Mouse (Mus musculus) hindbrain, embryonic 13.5 days (tissue): ENCODE results near the gene Igtp. TPM values are rescaled to one million over a fixed set of nuclear protein-coding genes. Genes with fewer than 3 reads are reported as not detected.
"Not testable (repeated sequence)": the region's sequence is repeated elsewhere in the genome, so short reads cannot be mapped to it uniquely, and the experiment has no call there.

Source experiments
- ATAC-seq: fragments of 200-750 bp; cut with Nextera tagmentation; 2 replicates; pipeline ENCODE4 v1.8.0; 2017; ENCODE audit warnings: moderate TSS enrichment; ENCODE audit not compliant: low FRiP score
- H3K27ac ChIP-seq: fragments of 300-500 bp; sonication (generic); 2 replicates; pipeline ENCODE4 v1.5.1; 2015; ENCODE audit warnings: inconsistent platforms, mild to moderate bottlenecking, moderate library complexity
- H3K27me3 ChIP-seq: fragments of 300-500 bp; sonication (generic); 2 replicates; pipeline ENCODE4 v1.6.1; 2015; ENCODE audit warnings: mild to moderate bottlenecking, inconsistent platforms
- H3K36me3 ChIP-seq: fragments of 300-500 bp; sonication (generic); 2 replicates; pipeline ENCODE4 v1.6.1; 2015; ENCODE audit warnings: mild to moderate bottlenecking, inconsistent platforms
- H3K4me1 ChIP-seq: fragments of 300-500 bp; sonication (generic); replicated peaks from 2 replicates; pipeline ENCODE4 v1.6.1; 2015; ENCODE audit warnings: inconsistent platforms
- H3K4me2 ChIP-seq: fragments of 300-500 bp; sonication (generic); 2 replicates; pipeline ENCODE4 v1.6.1; 2015; ENCODE audit warnings: inconsistent platforms, mild to moderate bottlenecking, moderate library complexity
- H3K4me3 ChIP-seq: fragments of 300-500 bp; sonication (generic); 2 replicates; pipeline ENCODE4 v1.5.1; 2015; ENCODE audit warnings: mild to moderate bottlenecking, inconsistent platforms
- H3K9ac ChIP-seq: fragments of 300-500 bp; sonication (generic); 2 replicates; pipeline ENCODE4 v1.6.1; 2015; ENCODE audit warnings: mild to moderate bottlenecking, inconsistent platforms
- H3K9me3 ChIP-seq: fragments of 300-500 bp; sonication (generic); 2 replicates; pipeline ENCODE4 v1.6.1; 2016; ENCODE audit warnings: inconsistent platforms
- WGBS: fragments of 180-500 bp; shearing (Covaris S2); methylation state at CpG from one replicate; pipeline ENCODE4 v1.1.7; 2015; 5-methylcytosine and 5-hydroxymethylcytosine counted together
- polyA plus RNA-seq: library from polyadenylated mRNA; unstranded; fragments of >200 nt; fragmentation: Nextera tagmentation; extraction: Ambion mirVana; gene quantifications from 2 replicates; pipeline ENCODE4 v1.2.1, GENCODE M21; 2015

Igtp gene
- polyA plus RNA-seq, 1 experiment from 2014 or later = 1.6 TPM

GRCm38 (mm10) chr11:58215814-58216213 is 16.5 kb downstream of the Igtp start:
- no peak for ATAC-seq
- Histone ChIP-seq H3K4me3 (no peak overlapping the region), H3K4me2 (no peak overlapping the region), H3K27me3 (no peaks in the 10 kb centered on the region), H3K27ac (no peak overlapping the region), H3K9me3 (no peaks in the 10 kb centered on the region), H3K9ac (no peak overlapping the region), H3K36me3 (no peaks in the 10 kb centered on the region), H3K4me1 (0 out of 2 replicates have a peak, but pooled peaks cover 8% of the 10 kb centered on the region)
- WGBS = 88% methylated on average over 5 of the region's 5 CpGs

- Histone ChIP-seq H3K27me3 (no peaks in the 10 kb centered on the region), H3K9me3 (no peaks in the 10 kb centered on the region), H3K4me2 (no peak overlapping the region), H3K27ac (no peak overlapping the region), H3K9ac (no peak overlapping the region), H3K36me3 (no peaks in the 10 kb centered on the region), H3K4me1 (0 out of 2 replicates have a peak, but pooled peaks cover 3% of the 10 kb centered on the region), H3K4me3 (no peak overlapping the region)
- WGBS = 90% methylated on average over 6 of the region's 6 CpGs
- ATAC-seq = no peak
Measured at GRCm38 (mm10) chr11:58216823-58217222, 17.5 kb downstream of the Igtp start.

GRCm38 (mm10) chr11:58223751-58224150 is 24.4 kb downstream of the Igtp start:
- 43% methylated on average over 4 of the region's 4 CpGs for WGBS
- Histone ChIP-seq H3K4me3 (no peak overlapping the region), H3K4me1 (peaks cover 6% of the 10 kb centered on the region; the same call in 1 of the 2 replicates), H3K27ac (no peak overlapping the region), H3K36me3 (no peaks in the 10 kb centered on the region), H3K4me2 (no peak overlapping the region), H3K9ac (no peak overlapping the region), H3K27me3 (no peaks in the 10 kb centered on the region), H3K9me3 (no peaks in the 10 kb centered on the region)
- ATAC-seq = no peak

- 53% methylated on average over 7 of the region's 7 CpGs for WGBS
Measured at GRCm38 (mm10) chr11:58224313-58224712, 25.0 kb downstream of the Igtp start.

GRCm38 (mm10) chr11:58224872-58225271 is 25.5 kb downstream of the Igtp start:
- H3K4me3 ChIP-seq, H3K9ac ChIP-seq, H3K9me3 ChIP-seq, H3K36me3 ChIP-seq, H3K27me3 ChIP-seq, ATAC-seq, H3K4me1 ChIP-seq, H3K27ac ChIP-seq, H3K4me2 ChIP-seq: not testable (repeated sequence)
- WGBS = 83% methylated on average over 2 of the region's 2 CpGs

More at GRCm38 (mm10) chr11:58224313-58224712, 25.0 kb downstream of the Igtp start:
- H3K27ac ChIP-seq = no peak overlapping the region
- no peak overlapping the region for H3K4me2 ChIP-seq
- no peak for ATAC-seq
- H3K36me3 ChIP-seq = no peaks in the 10 kb centered on the region
- H3K9me3 ChIP-seq = no peaks in the 10 kb centered on the region
- H3K9ac ChIP-seq = no peak overlapping the region
- no peak overlapping the region for H3K4me3 ChIP-seq
- peaks cover 6% of the 10 kb centered on the region; the same call in 1 of the 2 replicates for H3K4me1 ChIP-seq
- H3K27me3 ChIP-seq = no peaks in the 10 kb centered on the region

GRCm38 (mm10) chr11:58225655-58226054 is 26.3 kb downstream of the Igtp start:
- H3K4me2 ChIP-seq = no peak overlapping the region
- WGBS = 2% methylated on average over 5 of the region's 5 CpGs
- no peak overlapping the region for H3K9ac ChIP-seq
- H3K36me3 ChIP-seq = no peaks in the 10 kb centered on the region
- H3K4me3 ChIP-seq = no peak overlapping the region
- peaks cover 6% of the 10 kb centered on the region; the same call in 1 of the 2 replicates for H3K4me1 ChIP-seq
- no peak overlapping the region for H3K27ac ChIP-seq
- no peak for ATAC-seq
- no peaks in the 10 kb centered on the region for H3K9me3 ChIP-seq
- no peaks in the 10 kb centered on the region for H3K27me3 ChIP-seq

GRCm38 (mm10) chr11:58226425-58226824 is 27.1 kb downstream of the Igtp start:
- ATAC-seq = no peak
- peaks cover 6% of the 10 kb centered on the region; the same call in 1 of the 2 replicates for H3K4me1 ChIP-seq

GRCm38 (mm10) chr11:58228021-58228420 is 28.7 kb downstream of the Igtp start:
- not testable (repeated sequence) for H3K4me2 ChIP-seq, H3K27me3 ChIP-seq, H3K4me3 ChIP-seq, H3K9me3 ChIP-seq, H3K27ac ChIP-seq, ATAC-seq, H3K4me1 ChIP-seq, H3K9ac ChIP-seq, H3K36me3 ChIP-seq
- 96% methylated on average over 2 of the region's 2 CpGs for WGBS

More at GRCm38 (mm10) chr11:58226425-58226824, 27.1 kb downstream of the Igtp start:
- Histone ChIP-seq H3K4me2 (no peak overlapping the region), H3K27me3 (no peaks in the 10 kb centered on the region), H3K27ac (no peak overlapping the region), H3K36me3 (no peaks in the 10 kb centered on the region), H3K9me3 (no peaks in the 10 kb centered on the region), H3K4me3 (no peak overlapping the region), H3K9ac (no peak overlapping the region)

GRCm38 (mm10) chr11:58230396-58230910 is 31.1 kb downstream of the Igtp start:
- Histone ChIP-seq H3K4me1 (no peaks in the 10 kb centered on the region; the same call in 1 of the 2 replicates), H3K27me3 (0 out of 2 replicates have a peak, but pooled peaks cover 5% of the 10 kb centered on the region), H3K9ac (no peak overlapping the region), H3K4me2 (no peak overlapping the region), H3K27ac (no peak overlapping the region), H3K36me3 (no peaks in the 10 kb centered on the region), H3K9me3 (no peaks in the 10 kb centered on the region), H3K4me3 (no peak overlapping the region)
- ATAC-seq = no peak
- 65% methylated on average over 16 of the region's 16 CpGs for WGBS

- Histone ChIP-seq H3K9me3 (no peaks in the 10 kb centered on the region), H3K36me3 (no peaks in the 10 kb centered on the region)
- 90% methylated on average over 8 of the region's 8 CpGs for WGBS
Measured at GRCm38 (mm10) chr11:58231156-58231555, 31.8 kb downstream of the Igtp start.

GRCm38 (mm10) chr11:58234551-58234950 is 35.2 kb downstream of the Igtp start:
- H3K36me3 ChIP-seq, H3K27ac ChIP-seq, H3K4me3 ChIP-seq, H3K4me2 ChIP-seq, ATAC-seq, H3K4me1 ChIP-seq, H3K27me3 ChIP-seq, H3K9me3 ChIP-seq, H3K9ac ChIP-seq: not testable (repeated sequence)
- WGBS = 83% methylated on average over 3 of the region's 3 CpGs

More at GRCm38 (mm10) chr11:58231156-58231555, 31.8 kb downstream of the Igtp start:
- Histone ChIP-seq H3K27me3 (0 out of 2 replicates have a peak, but pooled peaks cover 5% of the 10 kb centered on the region), H3K27ac (no peak overlapping the region), H3K4me3 (no peak overlapping the region), H3K4me2 (no peak overlapping the region), H3K9ac (no peak overlapping the region), H3K4me1 (no peaks in the 10 kb centered on the region)
- no peak for ATAC-seq

GRCm38 (mm10) chr11:58235152-58235551 is 35.8 kb downstream of the Igtp start:
- Histone ChIP-seq H3K9me3 (no peaks in the 10 kb centered on the region), H3K4me2 (no peak overlapping the region), H3K9ac (no peak overlapping the region), H3K27me3 (0 out of 2 replicates have a peak, but pooled peaks cover 5% of the 10 kb centered on the region), H3K36me3 (no peaks in the 10 kb centered on the region), H3K27ac (no peak overlapping the region), H3K4me1 (peaks cover 5% of the 10 kb centered on the region), H3K4me3 (no peak overlapping the region)
- WGBS = 15% methylated on average over 6 of the region's 6 CpGs
- no peak for ATAC-seq
